Mouse (Mus musculus) macrophage (primary cell): ENCODE data around the gene Wdr41. TPM values are rescaled to one million over a fixed set of nuclear protein-coding genes. Genes with fewer than 3 reads are reported as not detected.
A peak's percentile ranks its signal among the peaks of the same experiment; 100 is the strongest.

ENCODE experiments used
- H3K27ac ChIP-seq: fragments of 350-480 bp; formaldehyde crosslinking; 2 replicates; pipeline ENCODE4 v1.9.0; 2021
- H3K36me3 ChIP-seq: fragments of 350-480 bp; formaldehyde crosslinking; 2 replicates; pipeline ENCODE4 v1.9.0; 2021; ENCODE audit errors: inconsistent target
- H3K4me3 ChIP-seq: fragments of 350-480 bp; formaldehyde crosslinking; 2 replicates; pipeline ENCODE4 v1.9.0; 2021; ENCODE audit errors: inconsistent target
- H3K79me2 ChIP-seq: fragments of 350-480 bp; formaldehyde crosslinking; 2 replicates; pipeline ENCODE4 v1.9.0; 2021; ENCODE audit errors: inconsistent target
- WGBS: methylation state at CpG from one replicate; pipeline ENCODE4 v1.1.7; 2026; ENCODE audit warnings: inconsistent platforms; ENCODE audit not compliant: missing documents; 5-methylcytosine and 5-hydroxymethylcytosine counted together
- polyA plus RNA-seq: library from polyadenylated mRNA; stranded (reverse); fragments of 250-400 nt; gene quantifications from 3 replicates; pipeline ENCODE4 v1.2.4, GENCODE M21; 2018; ENCODE audit warnings: inconsistent platforms
- total RNA-seq, 78 experiments: library from RNA; depleted of rRNA; stranded (reverse); fragments of 250-400 nt; gene quantifications; 1 replicate in 9 of 78; 2 replicates in 24 of 78; 3 replicates in 43 of 78; 4 replicates in 2 of 78; pipeline ENCODE4 v1.2.4; 2018; ENCODE audit warnings: inconsistent platforms in 56 of 78

The Wdr41 gene
- 100 to 1,000 TPM in 16 of 26 experiments, 10 to 100 TPM in 10; 29.6 to 150 (median 117) TPM for total RNA-seq (2018; cell fraction: chromatin; rRNA removed)
- total RNA-seq (2018; cell fraction: cytosol; rRNA removed): 10 to 100 TPM; 36.8 to 62.0 (median 48.9) TPM
- total RNA-seq (2018; cell fraction: nucleus; rRNA removed): 100 to 1,000 TPM in 6 of 26 experiments, 10 to 100 TPM in 20; 29.7 to 132 (median 83.1) TPM
- 49.1 to 69.6 TPM (median 49.5 TPM) in 3 replicates for polyA plus RNA-seq

GRCm38 (mm10) chr13:94976219-94977186 lies at the start of gene Wdr41:
Gene Wdr41 (plus strand): TSS chr13:94976344.
- under 1% methylated on average over 51 of the region's 68 CpGs for WGBS
- H3K27ac ChIP-seq: peak within 1 kb of the TSS; percentile 78

GRCm38 (mm10) chr13:94928086-94928485 lies 48.1 kb upstream of the Wdr41 start:
- WGBS: 9% methylated on average over 3 of the region's 3 CpGs
- Histone ChIP-seq H3K4me3 (no peak overlapping the region), H3K36me3 (no peaks in the 10 kb centered on the region), H3K79me2 (no peaks in the 10 kb centered on the region), H3K27ac (no peak overlapping the region)

More at GRCm38 (mm10) chr13:94976219-94977186, at the start of gene Wdr41:
- peaks cover 27% of the 10 kb centered on the region for H3K36me3 ChIP-seq
- H3K79me2 ChIP-seq: peaks cover 24% of the 10 kb centered on the region
- H3K4me3 ChIP-seq: peak within 1 kb of the TSS; percentile 40

- no peak overlapping the region for H3K4me3 ChIP-seq
- no peak overlapping the region for H3K27ac ChIP-seq
- no peaks in the 10 kb centered on the region for H3K36me3 ChIP-seq
- 63% methylated on average over 5 of the region's 5 CpGs for WGBS
- no peaks in the 10 kb centered on the region for H3K79me2 ChIP-seq
Observed at GRCm38 (mm10) chr13:94938418-94938817, 37.7 kb upstream of the Wdr41 start.

GRCm38 (mm10) chr13:94940104-94940503 lies 36.0 kb upstream of the Wdr41 start:
- WGBS: 96% methylated on average over 5 of the region's 5 CpGs
- H3K36me3 ChIP-seq: no peaks in the 10 kb centered on the region
- H3K79me2 ChIP-seq: no peaks in the 10 kb centered on the region
- H3K4me3 ChIP-seq: no peak overlapping the region
- H3K27ac ChIP-seq: no peak overlapping the region

- H3K36me3 ChIP-seq: no peaks in the 10 kb centered on the region
- no peak overlapping the region for H3K27ac ChIP-seq
- no peak overlapping the region for H3K4me3 ChIP-seq
- 16% methylated on average over 4 of the region's 4 CpGs for WGBS
- no peaks in the 10 kb centered on the region for H3K79me2 ChIP-seq
Observed at GRCm38 (mm10) chr13:94941230-94941629, 34.9 kb upstream of the Wdr41 start.

GRCm38 (mm10) chr13:94955941-94956340 lies 20.2 kb upstream of the Wdr41 start:
- 75% methylated on average over 6 of the region's 6 CpGs for WGBS
- H3K4me3 ChIP-seq: no peak overlapping the region
- no peak overlapping the region for H3K27ac ChIP-seq
- no peaks in the 10 kb centered on the region for H3K79me2 ChIP-seq
- H3K36me3 ChIP-seq: no peaks in the 10 kb centered on the region

GRCm38 (mm10) chr13:94957965-94958364 lies 18.2 kb upstream of the Wdr41 start:
- Histone ChIP-seq H3K36me3 (no peaks in the 10 kb centered on the region), H3K4me3 (no peak overlapping the region), H3K79me2 (no peaks in the 10 kb centered on the region), H3K27ac (no peak overlapping the region)
- WGBS: 44% methylated on average over 1 of the region's 1 CpGs

GRCm38 (mm10) chr13:94969992-94970553 lies 6.1 kb upstream of the Wdr41 start:
- Histone ChIP-seq H3K27ac (no peak overlapping the region), H3K79me2 (no peaks in the 10 kb centered on the region), H3K36me3 (no peaks in the 10 kb centered on the region), H3K4me3 (no peak overlapping the region)
- WGBS: 37% methylated on average over 9 of the region's 9 CpGs

GRCm38 (mm10) chr13:94975828-94976218 lies 321 bp upstream of the Wdr41 start:
- peaks cover 24% of the 10 kb centered on the region for H3K79me2 ChIP-seq
- peaks cover 21% of the 10 kb centered on the region for H3K36me3 ChIP-seq
- no peak overlapping the region for H3K4me3 ChIP-seq
- 31% methylated on average over 9 of the region's 9 CpGs for WGBS
- peak overlapping the region; percentile 34 for H3K27ac ChIP-seq

GRCm38 (mm10) chr13:94979081-94979480 lies 2.9 kb downstream of the Wdr41 start:
- Histone ChIP-seq H3K4me3 (no peak overlapping the region), H3K27ac (no peak overlapping the region), H3K36me3 (peaks cover 46% of the 10 kb centered on the region), H3K79me2 (peaks cover 24% of the 10 kb centered on the region)
- WGBS: 77% methylated on average over 7 of the region's 7 CpGs

GRCm38 (mm10) chr13:94990516-94990915 lies 14.4 kb downstream of the Wdr41 start:
- 0 out of 2 replicates have a peak, but pooled peaks cover 4% of the 10 kb centered on the region for H3K79me2 ChIP-seq
- H3K4me3 ChIP-seq: no peak overlapping the region
- 91% methylated on average over 5 of the region's 5 CpGs for WGBS
- H3K36me3 ChIP-seq: peaks cover 25% of the 10 kb centered on the region
- no peak overlapping the region for H3K27ac ChIP-seq

GRCm38 (mm10) chr13:95007281-95007680 lies 31.1 kb downstream of the Wdr41 start:
- H3K27ac ChIP-seq: no peak overlapping the region
- no peak overlapping the region for H3K4me3 ChIP-seq
- H3K36me3 ChIP-seq: peaks cover 34% of the 10 kb centered on the region
- WGBS: 65% methylated on average over 8 of the region's 8 CpGs
- H3K79me2 ChIP-seq: no peaks in the 10 kb centered on the region

GRCm38 (mm10) chr13:95009261-95009660 lies 33.1 kb downstream of the Wdr41 start:
- H3K79me2 ChIP-seq: no peaks in the 10 kb centered on the region
- 84% methylated on average over 5 of the region's 7 CpGs for WGBS
- H3K36me3 ChIP-seq: peaks cover 34% of the 10 kb centered on the region

GRCm38 (mm10) chr13:95011546-95012257 lies 35.6 kb downstream of the Wdr41 start:
- Histone ChIP-seq H3K36me3 (peaks cover 44% of the 10 kb centered on the region), H3K4me3 (no peak overlapping the region), H3K79me2 (no peaks in the 10 kb centered on the region), H3K27ac (no peak overlapping the region)
- 95% methylated on average over 7 of the region's 7 CpGs for WGBS

More at GRCm38 (mm10) chr13:95009261-95009660, 33.1 kb downstream of the Wdr41 start:
- Histone ChIP-seq H3K4me3 (no peak overlapping the region), H3K27ac (no peak overlapping the region)
